Mouse (Mus musculus): ENCODE measurements around the gene Pstpip1. TPM values are rescaled to one million over a fixed set of nuclear protein-coding genes. Genes with fewer than 3 reads are reported as not detected.

Pstpip1 gene
- total RNA-seq, 2 experiments from 2014 or later: 0.89 to 1.0 TPM

DNA sequence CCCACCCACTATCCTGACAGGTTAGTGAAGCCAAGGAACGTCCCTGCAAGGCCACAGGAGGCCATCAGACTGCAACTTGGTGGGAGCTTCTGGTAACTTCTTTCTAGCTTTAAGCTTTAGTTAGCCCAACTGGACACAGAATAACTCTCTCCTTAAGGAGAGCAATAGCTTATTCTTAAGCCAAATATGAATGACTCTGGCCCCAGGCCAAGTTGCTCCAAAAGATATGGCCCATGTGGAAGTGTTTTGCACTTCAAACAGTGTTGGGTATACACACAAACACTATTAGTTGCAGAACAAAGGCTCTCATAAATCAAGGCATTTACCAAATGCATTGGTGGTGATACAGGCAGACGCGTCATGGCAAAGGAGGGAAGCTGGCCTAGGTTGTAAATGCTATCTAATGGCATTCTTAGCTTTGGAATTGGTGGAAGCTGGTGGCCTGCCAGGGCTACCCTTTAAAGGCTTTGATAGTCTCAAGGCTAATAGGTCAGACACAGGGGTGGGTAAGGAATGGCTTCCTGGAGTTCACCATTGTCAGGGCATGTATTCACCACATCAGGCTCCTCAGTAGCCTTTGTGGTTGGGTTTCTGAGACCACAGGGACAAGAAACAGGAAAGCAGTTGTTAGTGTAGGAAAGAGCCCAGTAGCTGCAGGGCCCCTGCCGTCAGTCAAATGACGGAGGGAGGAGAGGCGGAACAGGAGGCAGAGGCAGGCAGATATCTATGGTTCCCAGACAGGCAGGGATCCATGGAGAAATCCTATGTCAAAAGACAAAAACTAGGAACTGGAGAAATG is 16.7 kb downstream of the Pstpip1 start:
- no peak for DNase-seq

GRCm38 (mm10) chr9:56107527-56107926 is 17.8 kb downstream of the Pstpip1 start:
- no peak for DNase-seq

- no peak for DNase-seq
Observed at GRCm38 (mm10) chr9:56108174-56108573, 18.4 kb downstream of the Pstpip1 start.

DNA sequence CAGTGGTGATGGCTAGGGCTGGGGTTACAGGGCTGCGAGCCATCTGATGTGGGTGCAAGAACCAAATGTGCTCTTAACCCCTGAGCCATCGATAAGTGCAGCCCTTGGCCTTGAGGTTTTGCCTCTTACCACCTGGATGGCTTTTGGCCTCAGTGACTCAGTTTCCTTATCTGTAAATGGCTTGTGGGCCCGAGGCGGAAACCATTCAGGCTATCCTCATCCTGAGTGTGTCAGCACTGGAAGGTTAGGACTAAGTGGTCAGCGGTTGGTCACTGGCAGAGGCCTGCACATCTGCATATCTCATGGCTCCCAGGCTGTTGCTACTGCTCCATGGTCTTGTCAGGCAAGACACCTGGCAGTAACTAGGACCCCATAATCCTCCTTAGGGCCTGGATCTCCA is 28.3 kb downstream of the Pstpip1 start:
- DNase-seq: no peak

DNA sequence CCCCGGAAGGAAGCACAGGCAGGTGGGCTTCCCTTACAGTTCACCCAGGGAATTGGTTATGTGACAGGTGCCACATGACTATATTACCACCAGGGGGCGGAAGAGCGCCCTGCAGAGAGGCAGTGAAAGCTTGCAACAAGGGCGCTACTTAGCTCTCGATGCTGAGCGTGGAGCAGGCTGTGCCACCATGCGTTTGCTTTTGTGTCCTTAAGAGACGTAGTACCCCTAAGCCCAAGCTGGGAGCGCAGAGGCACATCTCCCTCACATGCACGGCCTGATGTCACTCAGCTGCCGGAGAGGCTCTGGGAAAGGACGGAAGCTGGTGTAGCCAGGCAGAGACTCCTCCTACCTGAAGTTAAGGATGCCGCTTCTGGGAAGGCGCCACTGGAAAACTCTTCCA is 28.8 kb downstream of the Pstpip1 start:
- peak; percentile 68 to 78 for DNase-seq

DNA sequence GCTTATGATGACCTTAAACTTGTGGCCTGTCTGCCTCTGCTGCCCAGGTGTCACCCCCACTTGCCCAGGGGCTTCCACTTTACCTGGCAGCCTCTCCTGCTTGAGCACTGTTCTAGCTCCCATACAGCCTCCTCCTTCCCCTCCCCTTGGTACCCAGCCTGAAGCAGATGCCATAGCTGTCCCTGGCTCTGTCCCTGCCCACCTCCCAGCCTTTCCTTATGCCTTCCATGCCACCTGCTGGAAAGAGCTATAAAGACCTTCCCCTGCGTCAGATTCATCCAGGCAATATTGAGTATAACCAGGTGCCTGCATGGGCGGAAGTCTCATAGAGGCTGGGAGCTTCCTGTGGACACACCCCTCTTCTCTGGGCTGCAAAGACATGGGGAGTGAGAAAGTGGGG is 29.9 kb downstream of the Pstpip1 start:
- DNase-seq: no peak

DNA sequence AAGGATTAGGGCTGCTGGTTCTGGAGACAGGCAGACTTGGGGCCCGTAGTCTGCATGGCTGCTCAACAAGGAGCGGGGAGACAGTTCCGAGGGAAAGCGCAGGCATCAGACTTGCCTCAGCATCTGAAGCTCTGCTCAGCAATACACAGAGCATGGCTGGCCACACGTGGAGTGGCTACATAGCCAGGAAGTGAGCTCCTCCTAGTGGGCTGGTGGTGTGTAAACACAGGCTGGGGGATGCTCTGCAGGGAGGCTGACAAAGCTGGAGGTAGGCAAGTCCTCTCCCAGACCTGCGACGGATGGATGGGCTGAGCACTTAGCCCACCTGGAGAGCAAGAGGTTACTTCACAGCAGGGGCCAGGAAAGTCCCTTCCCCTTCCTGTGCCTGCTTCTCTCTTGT is 31.3 kb downstream of the Pstpip1 start:
- DNase-seq: peak; percentile 48 to 58

- peak; percentile 25 to 40 for DNase-seq
Observed at GRCm38 (mm10) chr9:56122973-56123372, 33.2 kb downstream of the Pstpip1 start.

GRCm38 (mm10) chr9:56123613-56124012 is 33.9 kb downstream of the Pstpip1 start:
- DNase-seq: no peak

DNA sequence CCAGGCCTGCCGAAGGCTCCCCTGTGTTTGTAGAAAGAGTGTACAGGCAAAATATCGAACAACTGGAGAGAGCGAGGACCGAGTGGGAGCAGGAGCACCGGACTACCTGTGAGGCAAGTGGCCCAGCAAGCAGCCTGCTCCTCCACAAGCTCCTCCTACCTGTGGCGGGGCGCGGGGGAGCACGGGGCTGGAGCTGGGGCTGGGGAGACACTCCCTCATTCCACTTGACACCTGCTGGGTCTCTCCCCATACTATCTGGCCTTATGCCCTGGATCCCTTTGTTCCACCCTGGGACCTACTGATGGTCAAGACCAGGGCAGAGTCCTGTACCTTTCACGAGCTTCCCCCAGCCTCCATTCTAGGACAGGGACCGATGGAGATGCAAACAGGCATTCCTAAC is 34.8 kb downstream of the Pstpip1 start:
- DNase-seq: no peak

DNA sequence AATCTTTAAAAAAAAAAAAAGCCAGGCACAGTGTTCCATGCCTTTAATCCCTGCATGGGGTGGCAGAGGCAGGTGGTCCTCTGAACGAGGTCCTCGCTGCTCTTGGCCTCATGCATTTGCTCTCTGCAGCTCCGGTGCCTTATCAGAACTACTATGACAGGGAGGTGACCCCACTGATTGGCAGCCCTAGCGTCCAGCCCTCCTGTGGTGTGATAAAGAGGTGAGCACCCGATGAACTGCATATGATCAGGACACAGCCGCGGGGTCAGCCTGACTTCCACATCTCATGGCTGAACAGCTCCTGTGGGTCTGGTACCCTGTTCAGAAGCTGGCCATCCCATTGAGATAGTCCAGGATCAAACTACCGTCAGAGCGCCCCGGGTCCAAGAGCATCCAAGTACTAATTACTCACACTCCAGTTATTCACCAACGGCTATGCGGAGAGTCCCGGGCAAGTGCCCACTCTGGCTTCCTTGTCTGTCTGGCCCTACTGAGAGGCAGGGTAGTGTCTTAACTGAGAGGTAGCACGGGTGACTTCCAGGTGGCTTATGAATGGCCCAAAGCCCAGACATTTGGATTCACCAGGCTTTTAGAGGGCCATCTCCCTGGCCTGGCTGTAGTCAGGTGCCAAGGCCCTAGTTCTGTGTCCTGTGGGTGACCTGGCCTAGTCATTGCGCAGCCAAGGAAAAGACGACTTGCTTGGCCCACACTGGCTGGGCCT is 36.9 kb downstream of the Pstpip1 start:
- no peak for DNase-seq

DNA sequence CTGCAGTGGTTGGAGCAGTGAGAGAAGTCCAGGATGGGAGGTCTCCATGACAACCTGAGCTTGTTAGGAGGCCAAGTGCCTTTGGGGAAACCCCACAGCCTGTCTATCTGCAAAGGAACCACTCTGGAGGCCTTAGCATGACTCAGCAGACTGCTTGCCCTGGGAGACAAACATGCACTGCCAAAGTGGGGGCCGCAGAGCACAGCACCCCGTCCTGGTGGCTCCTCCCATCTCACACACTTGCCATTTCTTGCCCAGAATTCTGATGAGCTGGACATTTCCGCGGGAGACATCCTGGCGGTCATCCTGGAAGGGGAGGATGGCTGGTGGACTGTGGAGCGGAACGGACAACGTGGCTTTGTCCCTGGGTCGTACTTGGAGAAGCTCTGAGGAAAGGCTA is 38.6 kb downstream of the Pstpip1 start:
- no peak for DNase-seq

DNA sequence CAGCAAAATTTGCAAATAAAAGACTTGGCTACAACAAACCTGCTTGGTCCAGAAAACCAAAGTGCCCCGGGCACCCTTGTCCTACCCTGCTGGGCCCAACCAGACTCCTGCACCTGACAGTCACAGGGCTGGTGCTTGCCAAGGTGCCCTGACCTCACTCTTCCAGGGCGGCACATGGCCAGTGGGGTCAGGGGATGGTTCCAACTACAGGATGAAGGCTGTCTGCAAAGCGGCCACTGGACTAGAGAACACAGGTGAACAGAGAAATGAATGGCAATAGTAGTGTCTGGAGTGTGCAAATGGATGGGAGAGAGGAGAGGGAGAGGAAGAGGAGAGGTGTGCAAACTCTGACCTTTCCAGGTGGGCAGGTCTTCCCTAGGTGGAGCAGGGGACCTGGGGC is 40.2 kb downstream of the Pstpip1 start:
- DNase-seq: no peak

DNA sequence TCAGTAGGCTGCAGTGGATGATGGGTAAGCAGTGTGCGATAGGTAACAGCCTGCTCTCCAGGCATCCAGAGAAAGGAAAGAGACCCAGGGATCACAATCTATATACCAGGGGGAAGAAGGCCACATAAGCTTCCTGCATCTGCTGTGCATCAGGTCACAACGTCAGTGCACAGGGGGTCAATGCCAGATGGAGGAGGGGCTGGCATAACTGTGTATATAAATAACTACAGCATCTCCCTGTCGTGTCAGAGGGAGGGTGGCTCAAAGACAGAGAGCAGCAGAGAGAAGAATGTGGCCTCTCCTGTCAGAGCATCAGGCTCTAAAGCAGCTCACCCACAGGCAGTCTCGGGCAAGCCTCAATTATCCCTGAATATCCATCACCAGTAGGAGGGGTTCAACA is 40.8 kb downstream of the Pstpip1 start:
- DNase-seq: no peak

GRCm38 (mm10) chr9:56131813-56132525 is 42.2 kb downstream of the Pstpip1 start:
- DNase-seq: no peak

GRCm38 (mm10) chr9:56133970-56134369 is 44.2 kb downstream of the Pstpip1 start:
- no peak for DNase-seq

DNA sequence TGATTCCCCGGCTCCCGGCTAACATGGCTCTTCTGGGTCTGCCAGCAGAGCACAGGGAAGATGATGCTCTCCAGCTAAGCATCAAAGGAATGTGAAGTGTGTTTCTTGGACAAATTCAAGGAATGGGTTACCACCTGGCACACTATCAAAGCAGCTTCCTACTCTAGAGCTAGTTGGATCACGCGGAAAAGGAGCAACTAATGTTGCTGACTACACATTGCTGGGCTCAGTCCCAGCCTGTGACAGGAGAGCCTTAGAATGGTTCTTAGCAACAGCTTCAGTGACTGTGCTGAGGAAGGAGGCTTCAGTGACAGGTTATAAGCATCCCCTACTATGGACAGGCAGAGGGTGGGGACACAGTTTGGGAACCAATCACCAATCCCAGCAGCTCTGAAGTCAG is 44.9 kb downstream of the Pstpip1 start:
- DNase-seq: no peak

- no peak for DNase-seq
Observed at GRCm38 (mm10) chr9:56135590-56136197, 45.9 kb downstream of the Pstpip1 start.

- no peak for DNase-seq
Observed at GRCm38 (mm10) chr9:56141776-56142175, 52.0 kb downstream of the Pstpip1 start.

GRCm38 (mm10) chr9:56144366-56145003 is 54.7 kb downstream of the Pstpip1 start:
- no peak for DNase-seq

DNA sequence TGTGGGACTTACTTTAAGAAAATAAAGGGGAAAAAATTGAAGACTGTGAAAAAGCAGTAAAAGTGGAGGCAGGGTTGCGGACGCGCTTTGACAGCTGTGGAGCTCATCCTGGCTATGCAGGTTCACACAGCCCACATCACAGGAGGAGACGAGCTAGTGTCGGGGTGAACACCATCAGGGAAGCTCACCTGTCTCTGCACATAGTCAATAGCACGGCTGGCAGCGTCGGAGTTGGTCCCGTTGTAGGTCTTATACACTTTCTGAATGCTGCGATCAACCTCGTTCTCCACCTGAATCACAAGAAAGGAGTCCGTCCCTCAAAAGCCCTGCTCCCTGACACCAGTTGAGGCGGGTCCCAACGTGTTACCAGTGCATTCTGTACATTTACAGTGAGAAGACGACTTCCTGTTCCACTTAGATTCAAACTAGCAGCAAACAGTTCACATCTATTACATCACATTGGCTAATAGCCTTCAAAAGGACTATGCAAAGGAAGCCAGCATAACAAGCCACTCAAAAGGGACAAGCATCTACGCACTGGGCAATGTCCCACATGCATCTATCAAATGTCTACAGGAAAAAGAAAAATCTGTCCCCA is 56.7 kb downstream of the Pstpip1 start:
- DNase-seq: no peak

All from adrenal gland, postnatal 36 days (tissue).